Mouse (Mus musculus) lung, postnatal 36 days (tissue): ENCODE results near the gene Olfr124.

ENCODE experiments used
- DNase-seq: peaks from one replicate; pipeline ENCODE4 v3.0.0; 2022; ENCODE audit warnings: mixed read lengths

The Olfr124 gene

GRCm38 (mm10) chr17:37799588-37799987 lies at the start of gene Olfr124:
Olfr124 (plus strand) TSS chr17:37799888.
- no peak for DNase-seq

- no peak for DNase-seq
These were observed 31.4 kb upstream of the Olfr124 start, which contains the start of gene Olfr122 for GRCm38 (mm10) chr17:37768307-37768706. Olfr122 (plus strand) TSS chr17:37768607.

- no peak for DNase-seq
These were observed 6.5 kb upstream of the Olfr124 start, which contains the start of gene Olfr123 for GRCm38 (mm10) chr17:37793229-37793628. Olfr123 (plus strand) TSS chr17:37793529.

GRCm38 (mm10) chr17:37832649-37833048 lies 33.0 kb downstream of the Olfr124 start, which contains the start of gene Olfr125:
Olfr125 (plus strand) TSS chr17:37832949.
- DNase-seq: no peak

- no peak for DNase-seq
These were observed 47.5 kb downstream of the Olfr124 start, which contains the start of gene Olfr126 for GRCm38 (mm10) chr17:37847183-37847582. Olfr126 (plus strand) TSS chr17:37847483.
